Mouse (Mus musculus): ENCODE measurements around the gene Hist1h3c.
"Not testable (repeated sequence)": the region's sequence is repeated elsewhere in the genome, so short reads cannot be mapped to it uniquely, and the experiment has no call there.

GRCm38 (mm10) chr13:23752067-23752741 is 6.8 kb upstream of the Hist1h3c start, which contains the start of gene Hist1h3b:
- not testable (repeated sequence) for TF ChIP-seq CTCF (IDR thresholded peaks at IDR 0.05; ENCODE audit: extremely low read depth, insufficient read length, insufficient replicate concordance, low read depth, low read length); POLR2A (IDR thresholded peaks at IDR 0.05; ENCODE audit: low read depth, low read length)

Data from small intestine, adult 2 months (tissue).